Mouse (Mus musculus) heart, adult 2 months (tissue): ENCODE results near the gene Vars2.

Source experiments
- CTCF ChIP-seq: fragments of 200-600 bp; IDR thresholded peaks from 2 replicates; pipeline ENCODE4 v1.8.1; 2022; ENCODE audit warnings: antibody characterized with exemption, mild to moderate bottlenecking, moderate library complexity
- EP300 ChIP-seq: fragments of 200-500 bp; IDR thresholded peaks from 2 replicates; pipeline ENCODE4 v1.6.1; 2011; ENCODE audit warnings: low read depth, low read length, control low read depth; ENCODE audit not compliant: insufficient read depth
- POLR2A ChIP-seq: fragments of 200-500 bp; IDR thresholded peaks from 2 replicates; pipeline ENCODE4 v1.6.1; 2011; ENCODE audit warnings: mild to moderate bottlenecking, low read depth, low read length, control low read depth; ENCODE audit not compliant: insufficient read depth

GRCm38 (mm10) chr17:35704621-35705464 is 37.5 kb upstream of the Vars2 start, which contains the start of gene Ddr1:
- no peak for TF ChIP-seq POLR2A
- TF ChIP-seq CTCF = no peak
- no peak for TF ChIP-seq EP300
